In genomic region chr11:24972359-24972758, GRCm38 (mm10) we compare ENCODE assay signal across 27 mouse cellular contexts.
"Had no signal": no experiment of that assay in that cellular context is flagged by ENCODE, and none has a peak within 500 bp of the region (broad histone marks: within the 10 kb centered on the region; RNA-seq: fewer than 3 reads in every experiment).

No protein-coding gene starts in this region.

- DNase-seq: gastrocnemius, postnatal 14 days; gastrocnemius, postnatal 36 days; heart, adult 18-20 months; heart, postnatal 4 days; kidney, adult 18-20 months; kidney, adult 8-10 months; kidney, postnatal 10 days; kidney, postnatal 25 days; kidney, postnatal 4 days; layer of hippocampus, postnatal 36 days; left cerebral cortex, postnatal 4 days; liver; liver, embryonic 13.5 days had no signal

- H3K9ac ChIP-seq: heart, embryonic 13.5 days; heart, embryonic 15.5 days; hindbrain, embryonic 12.5 days; hindbrain, embryonic 14.5 days; intestine, embryonic 15.5 days; liver, embryonic 13.5 days; liver, embryonic 15.5 days had no signal

- H3K4me2 ChIP-seq: heart, embryonic 11.5 days; heart, embryonic 13.5 days; heart, embryonic 15.5 days; hindbrain, embryonic 12.5 days; hindbrain, embryonic 14.5 days; intestine, embryonic 15.5 days; liver, embryonic 11.5 days; liver, embryonic 13.5 days; liver, embryonic 15.5 days had no signal

- H3K9me3 ChIP-seq: heart, embryonic 13.5 days; heart, embryonic 15.5 days; hindbrain, embryonic 10.5 days; hindbrain, embryonic 12.5 days; intestine, embryonic 15.5 days; liver, embryonic 13.5 days; liver, embryonic 15.5 days had no signal

- ATAC-seq: forebrain, embryonic 16.5 days; hindbrain, embryonic 16.5 days; inflammation-experienced regulatory T-cells, adult 6 months; intestine, embryonic 15.5 days; intestine, postnatal 0 days had no signal

- H3K4me1 ChIP-seq: heart, embryonic 13.5 days; heart, embryonic 15.5 days; hindbrain, embryonic 10.5 days; hindbrain, embryonic 12.5 days; intestine, embryonic 15.5 days; liver, embryonic 13.5 days; liver, embryonic 15.5 days had no signal

- H3K27me3 ChIP-seq: heart, embryonic 13.5 days; heart, embryonic 15.5 days; hindbrain, embryonic 12.5 days; intestine, embryonic 15.5 days; liver, embryonic 13.5 days; liver, embryonic 15.5 days had no signal

- H3K27ac ChIP-seq: heart, embryonic 13.5 days; heart, embryonic 15.5 days; hindbrain, embryonic 10.5 days; hindbrain, embryonic 12.5 days; hindbrain, embryonic 14.5 days; intestine, embryonic 15.5 days; layer of hippocampus, adult 2 months; liver, embryonic 13.5 days; liver, embryonic 15.5 days had no signal

- H3K4me3 ChIP-seq: heart, embryonic 13.5 days; heart, embryonic 15.5 days; hindbrain, embryonic 10.5 days; hindbrain, embryonic 12.5 days; intestine, embryonic 15.5 days; layer of hippocampus, adult 2 months; liver, embryonic 13.5 days; liver, embryonic 15.5 days had no signal

- H3K36me3 ChIP-seq: heart, embryonic 13.5 days; heart, embryonic 15.5 days; hindbrain, embryonic 10.5 days; hindbrain, embryonic 12.5 days; intestine, embryonic 15.5 days; liver, embryonic 13.5 days; liver, embryonic 15.5 days had no signal
